Mouse (Mus musculus): ENCODE data around the gene Rptn.

Rptn gene

GRCm38 (mm10) chr3:93447138-93447841 is 53.8 kb downstream of the Rptn start:
- DNase-seq (ENCODE audit: extremely low spot score, low read depth, low spot score): no peak

Data from hindlimb bud, embryonic 11.5 days (tissue).